Mouse (Mus musculus) gastrocnemius, postnatal 36 days (tissue): ENCODE results near the gene Ces2a. TPM values are rescaled to one million over a fixed set of nuclear protein-coding genes. Genes with fewer than 3 reads are reported as not detected.

Experiments
- microRNA-seq, 2 experiments: library from miRNA; unstranded; fragments of <30 nt; microRNA quantifications; one replicate each; pipeline ENCODE4 v1.2.0; 2021
- total RNA-seq, 2 experiments: library from RNA; stranded (reverse); gene quantifications; 2 replicates each; pipeline ENCODE4 v1.2.3; 2021

Gene Ces2a
- total RNA-seq, 2 experiments from 2014 or later, result not detected

Small RNA genes lying within 50 kb of the gene (microRNA-seq; reads per million reads assigned to microRNA genes)
- gene Gm44328, result 0 reads per million in 2 experiments

Other genes starting within 250 kb of the Ces2a start
- gene Terb1, start 224.1 kb upstream of the Ces2a start, total RNA-seq, result not detected
- gene Nae1, start 199.4 kb upstream of the Ces2a start, total RNA-seq, result 10 to 100 TPM; 18.6 to 23.8 TPM
- gene Car7, start 199.3 kb upstream of the Ces2a start, total RNA-seq, result under 1 TPM; 0.25 to 0.61 TPM
- 1 to 10 TPM; 4.2 to 7.4 TPM for gene Pdp2, start 142.6 kb upstream of the Ces2a start, total RNA-seq
- not detected for gene Cdh16, start 109.6 kb upstream of the Ces2a start, total RNA-seq
- 1 to 10 TPM; 2.2 to 2.9 TPM for gene Rrad, start 102.7 kb upstream of the Ces2a start, total RNA-seq
- 10 to 100 TPM; 29.1 to 29.4 TPM for gene Ciao2b, start 92.0 kb upstream of the Ces2a start, total RNA-seq
- under 1 TPM; 0.15 to 0.17 TPM for gene Ces2b, start 97.6 kb downstream of the Ces2a start, total RNA-seq
- 1 to 10 TPM in 1 of 2 experiments, under 1 TPM in 1; 0.20 to 1.3 TPM for gene Ces2c, start 113.1 kb downstream of the Ces2a start, total RNA-seq
- gene Ces2e, start 192.3 kb downstream of the Ces2a start, total RNA-seq, result not detected
- under 1 TPM in 1 of 2 experiments, not detected in 1; 0.10 TPM for gene Ces2f, start 213.4 kb downstream of the Ces2a start, total RNA-seq
- under 1 TPM; 0.39 to 0.43 TPM for gene Ces2g, start 227.7 kb downstream of the Ces2a start, total RNA-seq